Mouse (Mus musculus): ENCODE results near the gene Gm20388. TPM values are rescaled to one million over a fixed set of nuclear protein-coding genes. Genes with fewer than 3 reads are reported as not detected.

Gm20388 gene
- polyA plus RNA-seq, 1 experiment from 2014 or later, result not detected

DNA sequence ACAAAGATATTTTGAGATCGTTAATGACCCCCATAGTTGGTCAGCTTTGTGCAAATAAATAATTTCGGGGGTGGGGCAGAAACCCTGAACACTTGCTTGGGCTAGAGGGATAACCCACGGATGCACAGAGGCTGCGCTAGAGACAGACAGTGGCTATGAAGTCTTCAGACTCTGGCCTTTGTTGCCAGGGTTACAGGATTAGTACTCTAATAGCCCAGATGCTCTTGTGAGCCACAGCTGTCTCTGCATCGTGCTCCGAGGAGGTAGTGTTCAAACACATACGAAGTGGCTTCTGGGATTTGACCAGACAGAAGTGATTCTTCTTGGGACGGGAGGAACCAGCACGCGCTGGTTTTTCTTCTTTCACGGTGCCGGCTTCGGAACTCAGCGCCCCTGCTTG is 820.9 kb downstream of the Gm20388 start:
- peaks cover 10% of the 10 kb centered on the region for H3K4me1 ChIP-seq (ENCODE audit: control insufficient read depth, insufficient read depth, low read length)
- peaks cover 19% of the 10 kb centered on the region for H3K27me3 ChIP-seq (ENCODE audit: control insufficient read depth, insufficient read depth, low read length)
- WGBS, result 21% methylated on average over 14 of the region's 14 CpGs
- no peaks in the 10 kb centered on the region for H3K36me3 ChIP-seq (ENCODE audit: control insufficient read depth, insufficient read depth, low read length)
- no peaks in the 10 kb centered on the region for H3K9me3 ChIP-seq (ENCODE audit: control insufficient read depth, low read length)
- peak; percentile 96 for DNase-seq (ENCODE audit: low spot score, missing footprints)
- peak; percentile 67 for ATAC-seq (ENCODE audit: low FRiP score)
- H3K9ac ChIP-seq (ENCODE audit: low read length), result no peak overlapping the region
- H3K4me3 ChIP-seq (ENCODE audit: low read depth, low read length), result 0 out of 2 replicates have a peak overlapping the region, but pooled peaks have one; percentile 2
- H3K27ac ChIP-seq (ENCODE audit: low read depth, low read length), result no peak overlapping the region
- peak overlapping the region; percentile 34 for H3K4me2 ChIP-seq

DNA sequence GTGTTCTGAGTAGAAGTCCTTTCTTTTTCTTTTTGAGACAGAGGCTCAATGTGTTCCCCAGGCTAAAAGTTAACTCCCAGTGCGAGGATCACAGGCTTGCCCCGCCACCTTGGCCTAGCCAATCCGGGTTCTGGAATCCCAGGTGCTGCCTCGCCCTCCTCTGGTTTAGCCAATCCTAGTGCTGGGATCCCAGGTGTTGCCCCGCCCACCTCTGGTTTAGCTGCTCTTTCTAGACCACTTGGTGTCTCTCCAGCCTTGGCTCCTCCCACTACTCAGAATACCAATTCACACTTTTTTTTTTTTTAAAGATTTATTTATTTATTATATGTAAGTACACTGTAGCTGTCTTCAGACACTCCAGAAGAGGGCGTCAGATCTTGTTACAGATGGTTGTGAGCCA is 821.4 kb downstream of the Gm20388 start:
- Histone ChIP-seq H3K4me2 (peak overlapping the region; percentile 34), H3K27ac (ENCODE audit: low read depth, low read length) (no peak overlapping the region), H3K4me1 (ENCODE audit: control insufficient read depth, insufficient read depth, low read length) (peaks cover 12% of the 10 kb centered on the region), H3K27me3 (ENCODE audit: control insufficient read depth, insufficient read depth, low read length) (peaks cover 21% of the 10 kb centered on the region), H3K36me3 (ENCODE audit: control insufficient read depth, insufficient read depth, low read length) (no peaks in the 10 kb centered on the region), H3K9me3 (ENCODE audit: control insufficient read depth, low read length) (no peaks in the 10 kb centered on the region), H3K4me3 (ENCODE audit: low read depth, low read length) (no peak overlapping the region), H3K9ac (ENCODE audit: low read length) (no peak overlapping the region)
- no peak for DNase-seq (ENCODE audit: low spot score, missing footprints)
- 45% methylated on average over 5 of the region's 6 CpGs for WGBS
- ATAC-seq (ENCODE audit: low FRiP score), result peak; percentile 49; the same call in 1 of the 2 replicates

DNA sequence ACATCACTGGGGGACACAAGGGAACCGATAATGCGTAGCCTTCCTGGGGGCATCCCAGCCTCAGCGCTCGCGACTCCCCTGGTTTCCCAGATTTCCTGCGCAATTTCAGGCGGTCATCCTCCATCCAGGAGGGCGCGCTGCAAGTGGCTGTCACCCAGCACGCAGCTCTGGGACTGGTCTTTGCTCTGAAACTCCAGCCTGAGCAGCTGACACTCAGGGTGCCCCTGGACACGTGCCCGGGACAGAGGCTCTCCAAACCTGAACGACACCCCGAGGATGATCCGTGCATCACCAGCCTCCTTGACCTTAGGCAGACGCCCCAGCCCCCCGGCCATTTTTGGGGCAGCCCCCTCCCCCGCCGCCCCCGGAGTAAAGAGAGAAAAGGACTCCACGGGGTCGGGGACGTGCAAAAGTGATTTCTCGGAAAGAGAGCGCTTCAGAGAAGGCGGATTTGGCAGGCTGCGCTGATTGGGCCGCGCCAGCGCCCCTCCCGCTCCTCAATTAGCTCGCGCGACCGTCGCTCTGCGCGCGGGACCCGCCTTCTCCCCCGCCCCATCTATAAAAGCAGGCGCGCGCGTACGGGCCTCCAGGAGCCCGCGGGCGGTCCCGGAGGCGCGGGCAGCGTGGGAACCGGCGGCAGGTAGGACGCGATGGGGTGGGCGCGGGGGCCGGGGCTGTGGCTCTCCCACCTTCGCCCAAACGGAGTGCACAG is 825.3 kb downstream of the Gm20388 start, which contains the start of gene Irf8:
Gene Irf8, plus strand, starts transcription at position 589 of the 712 bp plus-strand sequence.
- peak within 1 kb of the TSS; percentile 91 for H3K4me2 ChIP-seq
- H3K27ac ChIP-seq (ENCODE audit: low read depth, low read length), result no peak within 1 kb of the TSS
- ATAC-seq (ENCODE audit: low FRiP score) (peak; percentile 87), DNase-seq (ENCODE audit: low spot score, missing footprints) (peak; percentile 97)
- peaks cover 27% of the 10 kb centered on the region for H3K27me3 ChIP-seq (ENCODE audit: control insufficient read depth, insufficient read depth, low read length)
- no peaks in the 10 kb centered on the region for H3K36me3 ChIP-seq (ENCODE audit: control insufficient read depth, insufficient read depth, low read length)
- under 1% methylated on average over 59 of the region's 62 CpGs for WGBS
- peak within 1 kb of the TSS; percentile 49 for H3K4me3 ChIP-seq (ENCODE audit: low read depth, low read length)
- H3K9me3 ChIP-seq (ENCODE audit: control insufficient read depth, low read length), result no peaks in the 10 kb centered on the region
- H3K4me1 ChIP-seq (ENCODE audit: control insufficient read depth, insufficient read depth, low read length), result peaks cover 12% of the 10 kb centered on the region
- peak within 1 kb of the TSS; percentile 50 for H3K9ac ChIP-seq (ENCODE audit: low read length)

DNA sequence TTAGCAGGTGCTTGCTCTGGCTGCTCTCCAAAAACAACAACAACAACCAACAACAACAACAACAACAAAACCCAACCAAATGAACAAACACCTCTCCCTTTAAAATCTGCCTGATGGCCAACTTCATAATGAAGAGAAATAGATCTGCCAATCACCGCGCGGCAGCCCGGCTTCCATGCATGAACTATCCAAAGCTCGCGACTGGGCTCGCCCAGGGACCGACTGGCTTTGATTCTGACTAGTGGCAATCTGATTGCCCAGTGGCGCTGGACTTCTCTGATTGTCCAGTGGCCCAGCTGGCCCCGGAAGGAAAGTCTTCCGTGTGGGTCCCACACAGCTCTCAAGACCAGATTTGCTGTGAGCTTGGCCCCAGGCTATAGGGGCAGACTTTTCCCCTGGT is 825.8 kb downstream of the Gm20388 start:
- H3K27me3 ChIP-seq (ENCODE audit: control insufficient read depth, insufficient read depth, low read length), result peaks cover 27% of the 10 kb centered on the region
- peak overlapping the region; percentile 50; the same call in 1 of the 2 replicates for H3K9ac ChIP-seq (ENCODE audit: low read length)
- H3K27ac ChIP-seq (ENCODE audit: low read depth, low read length), result no peak overlapping the region
- no peaks in the 10 kb centered on the region for H3K36me3 ChIP-seq (ENCODE audit: control insufficient read depth, insufficient read depth, low read length)
- peak overlapping the region; percentile 91 for H3K4me2 ChIP-seq
- H3K4me1 ChIP-seq (ENCODE audit: control insufficient read depth, insufficient read depth, low read length), result peaks cover 12% of the 10 kb centered on the region
- H3K4me3 ChIP-seq (ENCODE audit: low read depth, low read length), result peak overlapping the region; percentile 49
- H3K9me3 ChIP-seq (ENCODE audit: control insufficient read depth, low read length), result no peaks in the 10 kb centered on the region
- ATAC-seq (ENCODE audit: low FRiP score) (peak; percentile 53; the same call in 1 of the 2 replicates), DNase-seq (ENCODE audit: low spot score, missing footprints) (peak; percentile 95)
- WGBS, result under 1% methylated on average over 11 of the region's 11 CpGs

DNA sequence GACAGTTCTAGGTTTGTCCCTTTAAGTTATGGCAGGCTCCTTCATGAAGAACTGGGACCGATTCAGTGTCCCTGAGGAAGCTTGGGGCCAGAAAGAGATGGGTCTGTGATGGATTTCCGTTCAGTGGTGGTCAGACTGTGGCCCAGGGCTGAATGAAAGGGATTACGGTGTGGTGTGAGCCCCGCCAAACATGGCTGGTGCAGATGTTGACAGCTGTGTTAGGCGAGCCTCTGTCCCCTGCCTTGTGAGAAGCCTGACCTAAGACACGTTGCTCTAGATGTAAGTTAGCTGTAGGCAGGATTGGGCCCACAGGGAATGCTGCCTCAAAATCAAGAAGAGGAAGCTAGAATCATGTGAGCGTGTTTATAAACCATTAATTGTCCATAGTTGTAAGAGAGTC is 826.5 kb downstream of the Gm20388 start:
- Histone ChIP-seq H3K9me3 (ENCODE audit: control insufficient read depth, low read length) (no peaks in the 10 kb centered on the region), H3K27ac (ENCODE audit: low read depth, low read length) (no peak overlapping the region), H3K4me1 (ENCODE audit: control insufficient read depth, insufficient read depth, low read length) (peaks cover 8% of the 10 kb centered on the region), H3K27me3 (ENCODE audit: control insufficient read depth, insufficient read depth, low read length) (peaks cover 27% of the 10 kb centered on the region), H3K4me2 (no peak overlapping the region), H3K36me3 (ENCODE audit: control insufficient read depth, insufficient read depth, low read length) (no peaks in the 10 kb centered on the region), H3K4me3 (ENCODE audit: low read depth, low read length) (no peak overlapping the region), H3K9ac (ENCODE audit: low read length) (no peak overlapping the region)
- DNase-seq (ENCODE audit: low spot score, missing footprints) (no peak), ATAC-seq (ENCODE audit: low FRiP score) (no peak)
- WGBS, result 54% methylated on average over 7 of the region's 7 CpGs

DNA sequence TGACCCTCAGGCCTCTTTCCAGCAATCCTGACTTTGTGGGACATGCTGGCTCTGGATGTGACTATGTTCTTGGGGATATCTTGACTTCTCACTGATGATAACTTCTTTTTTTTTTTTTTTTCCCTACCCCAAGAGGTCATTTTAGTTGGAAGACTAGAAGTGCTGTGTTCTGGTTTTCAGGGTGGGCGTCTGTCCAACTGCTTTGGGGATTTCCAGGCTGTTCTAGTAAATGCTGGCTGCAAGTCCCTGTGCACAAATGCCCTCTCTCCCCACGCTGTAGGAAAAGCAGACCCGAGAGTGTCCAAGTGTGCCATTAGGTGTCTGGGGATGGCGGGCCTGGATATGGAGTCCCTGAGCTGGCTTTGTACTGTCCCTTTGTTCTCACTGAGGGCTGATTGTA is 828.1 kb downstream of the Gm20388 start:
- Histone ChIP-seq H3K36me3 (ENCODE audit: control insufficient read depth, insufficient read depth, low read length) (no peaks in the 10 kb centered on the region), H3K9ac (ENCODE audit: low read length) (no peak overlapping the region), H3K27me3 (ENCODE audit: control insufficient read depth, insufficient read depth, low read length) (peaks cover 27% of the 10 kb centered on the region), H3K4me1 (ENCODE audit: control insufficient read depth, insufficient read depth, low read length) (peaks cover 8% of the 10 kb centered on the region), H3K4me2 (no peak overlapping the region), H3K27ac (ENCODE audit: low read depth, low read length) (no peak overlapping the region), H3K9me3 (ENCODE audit: control insufficient read depth, low read length) (no peaks in the 10 kb centered on the region), H3K4me3 (ENCODE audit: low read depth, low read length) (no peak overlapping the region)
- 87% methylated on average over 4 of the region's 4 CpGs for WGBS
- ATAC-seq (ENCODE audit: low FRiP score) (no peak), DNase-seq (ENCODE audit: low spot score, missing footprints) (no peak)

DNA sequence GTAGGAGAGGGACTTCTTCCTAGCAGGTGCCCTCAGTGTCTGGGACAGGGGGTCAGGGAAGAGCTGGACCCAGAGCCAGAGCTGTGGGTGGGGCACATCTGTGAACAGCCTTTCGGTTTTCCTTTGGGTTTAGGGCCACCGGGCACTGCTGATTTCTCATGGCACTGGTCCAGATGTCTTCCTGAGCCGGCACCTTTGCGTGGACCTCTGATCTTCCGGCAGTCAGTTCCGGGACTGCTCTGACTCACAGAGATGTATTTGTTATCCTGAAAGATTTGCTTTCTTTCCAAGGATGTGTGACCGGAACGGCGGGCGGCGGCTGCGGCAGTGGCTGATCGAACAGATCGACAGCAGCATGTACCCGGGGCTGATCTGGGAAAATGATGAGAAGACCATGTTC is 828.9 kb downstream of the Gm20388 start:
- Histone ChIP-seq H3K4me3 (ENCODE audit: low read depth, low read length) (no peak overlapping the region), H3K9me3 (ENCODE audit: control insufficient read depth, low read length) (no peaks in the 10 kb centered on the region), H3K4me2 (no peak overlapping the region), H3K36me3 (ENCODE audit: control insufficient read depth, insufficient read depth, low read length) (no peaks in the 10 kb centered on the region), H3K27ac (ENCODE audit: low read depth, low read length) (no peak overlapping the region), H3K27me3 (ENCODE audit: control insufficient read depth, insufficient read depth, low read length) (peaks cover 23% of the 10 kb centered on the region), H3K4me1 (ENCODE audit: control insufficient read depth, insufficient read depth, low read length) (peaks cover 8% of the 10 kb centered on the region), H3K9ac (ENCODE audit: low read length) (no peak overlapping the region)
- no peak for ATAC-seq (ENCODE audit: low FRiP score)
- WGBS, result 94% methylated on average over 15 of the region's 15 CpGs
- no peak for DNase-seq (ENCODE audit: low spot score, missing footprints)

DNA sequence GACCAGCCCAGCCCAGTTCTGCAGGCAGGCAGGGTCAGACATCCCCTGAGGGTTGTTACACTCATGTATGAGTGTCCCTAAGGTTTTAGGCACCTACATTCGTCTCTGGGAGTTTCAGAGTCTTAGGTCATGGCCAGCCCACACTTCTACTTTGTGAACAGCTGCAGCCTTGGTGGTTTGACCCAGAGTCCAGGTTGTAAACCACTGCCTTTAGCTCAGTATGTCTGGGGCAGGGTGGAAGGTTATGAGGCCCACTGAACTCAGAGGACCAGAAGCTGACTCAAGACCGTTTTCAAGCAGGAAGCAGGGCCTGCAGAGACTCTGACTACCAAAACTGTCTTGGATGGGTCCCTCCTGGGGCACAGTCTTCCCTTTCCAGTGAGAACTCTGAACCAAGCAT is 829.9 kb downstream of the Gm20388 start:
- no peak for DNase-seq (ENCODE audit: low spot score, missing footprints)
- Histone ChIP-seq H3K9ac (ENCODE audit: low read length) (no peak overlapping the region), H3K4me3 (ENCODE audit: low read depth, low read length) (no peak overlapping the region), H3K4me2 (no peak overlapping the region), H3K36me3 (ENCODE audit: control insufficient read depth, insufficient read depth, low read length) (no peaks in the 10 kb centered on the region), H3K27ac (ENCODE audit: low read depth, low read length) (no peak overlapping the region), H3K9me3 (ENCODE audit: control insufficient read depth, low read length) (no peaks in the 10 kb centered on the region), H3K4me1 (ENCODE audit: control insufficient read depth, insufficient read depth, low read length) (peaks cover 6% of the 10 kb centered on the region), H3K27me3 (ENCODE audit: control insufficient read depth, insufficient read depth, low read length) (peaks cover 12% of the 10 kb centered on the region)
- ATAC-seq (ENCODE audit: low FRiP score), result no peak
- WGBS, result 80% methylated on average over 2 of the region's 2 CpGs

DNA sequence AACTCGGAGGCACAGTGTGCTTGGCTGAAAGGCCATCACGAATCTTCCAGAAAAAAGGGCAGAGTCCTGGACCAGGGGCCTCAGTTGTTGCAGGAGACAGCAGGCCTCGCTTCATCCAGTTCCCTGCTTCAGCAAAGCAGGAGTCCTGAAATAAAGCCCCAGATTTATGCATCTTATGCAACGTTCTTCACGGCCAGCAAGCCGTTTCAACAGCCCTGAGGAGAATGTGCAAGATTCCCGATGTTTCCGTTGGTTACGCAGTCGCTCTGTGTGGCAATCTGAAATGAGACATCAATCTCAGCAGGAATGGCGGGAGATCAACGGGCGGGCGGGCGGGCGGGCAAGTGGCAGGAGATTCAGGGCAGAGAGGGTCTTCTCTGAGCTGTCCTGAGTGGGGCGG is 830.4 kb downstream of the Gm20388 start:
- Histone ChIP-seq H3K9me3 (ENCODE audit: control insufficient read depth, low read length) (no peaks in the 10 kb centered on the region), H3K9ac (ENCODE audit: low read length) (no peak overlapping the region), H3K27ac (ENCODE audit: low read depth, low read length) (no peak overlapping the region), H3K36me3 (ENCODE audit: control insufficient read depth, insufficient read depth, low read length) (no peaks in the 10 kb centered on the region), H3K4me2 (no peak overlapping the region), H3K4me1 (ENCODE audit: control insufficient read depth, insufficient read depth, low read length) (peaks cover 3% of the 10 kb centered on the region; the same call in 1 of the 2 replicates), H3K27me3 (ENCODE audit: control insufficient read depth, insufficient read depth, low read length) (peaks cover 8% of the 10 kb centered on the region), H3K4me3 (ENCODE audit: low read depth, low read length) (no peak overlapping the region)
- WGBS, result 67% methylated on average over 17 of the region's 17 CpGs
- DNase-seq (ENCODE audit: low spot score, missing footprints) (no peak), ATAC-seq (ENCODE audit: low FRiP score) (no peak)

Measured in midbrain, embryonic 11.5 days (tissue).